Mouse (Mus musculus): ENCODE data around the gene Adh6a.

DNA sequence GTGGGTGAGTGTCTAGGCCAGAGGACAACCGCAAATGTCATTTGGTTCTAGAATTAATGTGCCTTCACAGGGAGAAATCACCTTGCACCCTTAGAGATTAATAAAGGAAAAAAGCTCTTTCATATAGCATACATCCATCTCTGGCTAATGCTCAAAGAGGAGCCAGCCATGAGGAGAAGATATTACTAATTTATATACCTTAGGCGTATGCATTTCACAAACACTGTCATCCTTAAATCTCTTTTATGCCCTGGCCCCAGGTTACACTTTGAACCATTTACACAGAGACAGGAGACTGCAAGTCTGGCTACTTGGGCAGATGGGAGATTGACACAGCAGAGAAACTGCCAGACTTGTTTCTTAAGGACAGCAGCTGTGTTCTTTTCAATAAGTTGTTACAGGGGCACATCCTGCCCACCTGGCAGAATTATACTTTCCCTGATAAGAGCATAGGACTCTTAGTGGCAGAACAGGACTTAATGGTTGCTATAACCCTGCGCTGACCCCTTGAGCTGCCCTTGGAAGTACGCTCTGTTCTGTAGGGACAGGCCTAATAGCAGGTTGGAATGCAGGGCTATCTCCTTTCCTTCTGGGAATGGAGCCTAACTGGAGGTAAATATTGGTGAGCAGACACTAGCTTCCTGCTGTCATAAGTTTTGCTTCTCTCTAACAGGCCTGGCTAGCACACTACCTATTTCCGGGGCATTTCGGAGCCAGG lies 9.2 kb upstream of the Adh6a start:
- no peak for TF ChIP-seq POLR2A (IDR thresholded peaks at IDR 0.05; ENCODE audit: borderline replicate concordance, insufficient read depth, low read length)
- TF ChIP-seq CTCF (IDR thresholded peaks at IDR 0.05; ENCODE audit: borderline replicate concordance, insufficient read depth, low read depth, low read length): no peak
